Mouse (Mus musculus) testis, adult 2 months (tissue): ENCODE measurements around the gene Nsg2.

Experiments
- CTCF ChIP-seq: fragments of 200-500 bp; IDR thresholded peaks from 2 replicates; pipeline ENCODE4 v1.5.1; 2012; ENCODE audit warnings: low read depth, mild to moderate bottlenecking, inconsistent platforms, low read length, moderate library complexity; ENCODE audit not compliant: control insufficient read depth, insufficient read depth, insufficient replicate concordance
- POLR2A ChIP-seq: fragments of 200-500 bp; IDR thresholded peaks from 2 replicates; pipeline ENCODE4 v1.6.1; 2012; ENCODE audit warnings: low read depth, mild to moderate bottlenecking, inconsistent platforms, low read length, moderate library complexity; ENCODE audit not compliant: control insufficient read depth

DNA sequence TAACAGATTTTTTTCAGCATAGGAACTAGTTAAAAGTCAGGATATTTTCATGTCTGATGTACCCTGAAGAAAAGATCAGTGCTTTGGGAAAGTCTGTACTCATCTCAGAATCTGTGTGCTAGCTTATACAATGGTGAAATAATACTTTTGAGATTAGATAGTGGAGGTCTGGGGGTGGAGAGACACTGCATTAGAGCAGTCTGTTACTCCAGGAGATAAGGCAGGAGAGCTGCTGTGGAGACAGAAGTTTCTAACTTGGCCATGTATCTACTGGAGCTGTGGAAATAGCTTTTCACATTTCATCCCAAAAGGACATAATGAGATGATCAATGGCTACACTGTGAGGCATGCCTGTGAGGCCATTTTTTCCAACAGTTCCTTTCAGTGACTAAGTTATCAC lies 17.0 kb upstream of the Nsg2 start:
- TF ChIP-seq POLR2A = no peak
- no peak for TF ChIP-seq CTCF
